Mouse (Mus musculus) liver, embryonic 15.5 days (tissue): ENCODE measurements at regions not wholly inside any gene's neighbourhood (a gene's known extent, or its start where the extent isn't known, plus 50 kb on each side); places are given as distances from the start of the nearest gene placed in this dataset.

Experiments used
- ATAC-seq: fragments of 200-750 bp; cut with Nextera tagmentation; 2 replicates; pipeline ENCODE4 v1.8.0; 2017; ENCODE audit warnings: moderate number of reproducible peaks, mild to moderate bottlenecking, moderate library complexity; ENCODE audit not compliant: insufficient read depth
- H3K27ac ChIP-seq: fragments of 300-500 bp; sonication (generic); replicated peaks from 2 replicates; pipeline ENCODE4 v1.5.1; 2015; ENCODE audit warnings: mild to moderate bottlenecking, inconsistent platforms
- H3K27me3 ChIP-seq: fragments of 300-500 bp; sonication (generic); 2 replicates; pipeline ENCODE4 v1.6.1; 2015; ENCODE audit warnings: mild to moderate bottlenecking, inconsistent platforms
- H3K36me3 ChIP-seq: fragments of 300-500 bp; sonication (generic); replicated peaks from 2 replicates; pipeline ENCODE4 v1.6.1; 2015; ENCODE audit warnings: moderate library complexity, mild to moderate bottlenecking, inconsistent platforms
- H3K4me1 ChIP-seq: fragments of 300-500 bp; sonication (generic); replicated peaks from 2 replicates; pipeline ENCODE4 v1.6.1; 2015; ENCODE audit warnings: inconsistent platforms
- H3K4me2 ChIP-seq: fragments of 300-500 bp; sonication (generic); 2 replicates; pipeline ENCODE4 v1.6.1; 2015; ENCODE audit warnings: moderate library complexity, mild to moderate bottlenecking, inconsistent platforms
- H3K4me3 ChIP-seq: fragments of 300-500 bp; sonication (generic); replicated peaks from 2 replicates; pipeline ENCODE4 v1.5.1; 2015; ENCODE audit warnings: mild to moderate bottlenecking, inconsistent platforms
- H3K9ac ChIP-seq: fragments of 300-500 bp; sonication (generic); 2 replicates; pipeline ENCODE4 v1.6.1; 2015; ENCODE audit warnings: moderate library complexity, mild to moderate bottlenecking, inconsistent platforms
- H3K9me3 ChIP-seq: fragments of 300-500 bp; sonication (generic); replicated peaks from 2 replicates; pipeline ENCODE4 v1.6.1; 2016; ENCODE audit warnings: inconsistent platforms
- WGBS: fragments of 180-500 bp; shearing (Covaris S2); methylation state at CpG from one replicate; pipeline ENCODE4 v1.1.7; 2015; ENCODE audit warnings: mixed read lengths; ENCODE audit not compliant: insufficient replicate concordance; 5-methylcytosine and 5-hydroxymethylcytosine counted together

- Histone ChIP-seq H3K27me3 (no peaks in the 10 kb centered on the region), H3K9me3 (no peaks in the 10 kb centered on the region), H3K36me3 (no peaks in the 10 kb centered on the region), H3K4me3 (no peak overlapping the region), H3K9ac (no peak overlapping the region), H3K4me1 (no peaks in the 10 kb centered on the region), H3K4me2 (no peak overlapping the region), H3K27ac (peak overlapping the region; percentile 65)
- 27% methylated on average over 13 of the region's 13 CpGs for WGBS
- no peak for ATAC-seq
Measured at GRCm38 (mm10) chr13:37642410-37643093, 135.6 kb upstream of the Rreb1 start.

GRCm38 (mm10) chr13:37644751-37645181 lies 133.4 kb upstream of the Rreb1 start:
- H3K27me3 ChIP-seq = no peaks in the 10 kb centered on the region
- no peak overlapping the region for H3K4me2 ChIP-seq
- H3K4me1 ChIP-seq = peaks cover 3% of the 10 kb centered on the region
- WGBS = 82% methylated on average over 8 of the region's 8 CpGs
- H3K36me3 ChIP-seq = no peaks in the 10 kb centered on the region
- no peaks in the 10 kb centered on the region for H3K9me3 ChIP-seq
- no peak overlapping the region for H3K4me3 ChIP-seq
- H3K27ac ChIP-seq = no peak overlapping the region
- H3K9ac ChIP-seq = no peak overlapping the region
- ATAC-seq = no peak

GRCm38 (mm10) chr13:37649467-37650080 lies 128.6 kb upstream of the Rreb1 start:
- no peak for ATAC-seq
- Histone ChIP-seq H3K9me3 (no peaks in the 10 kb centered on the region), H3K27me3 (no peaks in the 10 kb centered on the region), H3K9ac (no peak overlapping the region), H3K27ac (no peak overlapping the region), H3K36me3 (no peaks in the 10 kb centered on the region), H3K4me3 (no peak overlapping the region), H3K4me1 (peaks cover 11% of the 10 kb centered on the region), H3K4me2 (no peak overlapping the region)
- WGBS = 21% methylated on average over 9 of the region's 9 CpGs

GRCm38 (mm10) chr13:37651221-37651946 lies 126.8 kb upstream of the Rreb1 start:
- Histone ChIP-seq H3K9ac (no peak overlapping the region), H3K27ac (no peak overlapping the region), H3K4me2 (no peak overlapping the region), H3K4me1 (peaks cover 11% of the 10 kb centered on the region), H3K4me3 (no peak overlapping the region), H3K27me3 (no peaks in the 10 kb centered on the region), H3K9me3 (no peaks in the 10 kb centered on the region), H3K36me3 (no peaks in the 10 kb centered on the region)
- ATAC-seq = no peak
- WGBS = 75% methylated on average over 10 of the region's 10 CpGs

GRCm38 (mm10) chr13:37654651-37655050 lies 123.5 kb upstream of the Rreb1 start:
- H3K9me3 ChIP-seq = no peaks in the 10 kb centered on the region
- peaks cover 9% of the 10 kb centered on the region for H3K4me1 ChIP-seq
- H3K9ac ChIP-seq = no peak overlapping the region
- H3K27ac ChIP-seq = no peak overlapping the region
- no peaks in the 10 kb centered on the region for H3K27me3 ChIP-seq
- no peaks in the 10 kb centered on the region for H3K36me3 ChIP-seq
- no peak overlapping the region for H3K4me2 ChIP-seq
- WGBS = 40% methylated on average over 5 of the region's 5 CpGs
- H3K4me3 ChIP-seq = no peak overlapping the region
- ATAC-seq = no peak

- ATAC-seq = no peak
- Histone ChIP-seq H3K27me3 (no peaks in the 10 kb centered on the region), H3K27ac (peak overlapping the region; percentile 38), H3K36me3 (no peaks in the 10 kb centered on the region), H3K4me1 (no peaks in the 10 kb centered on the region), H3K9me3 (no peaks in the 10 kb centered on the region), H3K4me2 (peak overlapping the region; percentile 27), H3K4me3 (no peak overlapping the region), H3K9ac (no peak overlapping the region)
- 52% methylated on average over 16 of the region's 16 CpGs for WGBS
Measured at GRCm38 (mm10) chr13:37657248-37657647, 121.0 kb upstream of the Rreb1 start.

GRCm38 (mm10) chr13:37658034-37658433 lies 120.2 kb upstream of the Rreb1 start:
- 9% methylated on average over 2 of the region's 2 CpGs for WGBS
- H3K36me3 ChIP-seq = no peaks in the 10 kb centered on the region
- no peaks in the 10 kb centered on the region for H3K4me1 ChIP-seq
- H3K4me2 ChIP-seq = no peak overlapping the region
- H3K27ac ChIP-seq = peak overlapping the region; percentile 51
- no peak for ATAC-seq
- no peak overlapping the region for H3K9ac ChIP-seq
- no peaks in the 10 kb centered on the region for H3K9me3 ChIP-seq
- H3K4me3 ChIP-seq = no peak overlapping the region
- no peaks in the 10 kb centered on the region for H3K27me3 ChIP-seq

- no peak for ATAC-seq
Measured at GRCm38 (mm10) chr13:37658519-37658918, 119.7 kb upstream of the Rreb1 start.

GRCm38 (mm10) chr13:37660083-37660482 lies 118.1 kb upstream of the Rreb1 start:
- H3K9me3 ChIP-seq = no peaks in the 10 kb centered on the region
- no peak for ATAC-seq
- WGBS = 28% methylated on average over 4 of the region's 4 CpGs

More at GRCm38 (mm10) chr13:37658519-37658918, 119.7 kb upstream of the Rreb1 start:
- Histone ChIP-seq H3K4me3 (no peak overlapping the region), H3K4me2 (no peak overlapping the region), H3K27ac (no peak overlapping the region), H3K27me3 (no peaks in the 10 kb centered on the region), H3K36me3 (no peaks in the 10 kb centered on the region), H3K9ac (no peak overlapping the region), H3K9me3 (no peaks in the 10 kb centered on the region), H3K4me1 (no peaks in the 10 kb centered on the region)
- 39% methylated on average over 6 of the region's 6 CpGs for WGBS

GRCm38 (mm10) chr13:37660668-37661067 lies 117.5 kb upstream of the Rreb1 start:
- Histone ChIP-seq H3K4me2 (no peak overlapping the region), H3K4me3 (no peak overlapping the region), H3K27ac (no peak overlapping the region), H3K27me3 (no peaks in the 10 kb centered on the region), H3K4me1 (peaks cover 2% of the 10 kb centered on the region; the same call in 1 of the 2 replicates), H3K36me3 (no peaks in the 10 kb centered on the region), H3K9me3 (no peaks in the 10 kb centered on the region), H3K9ac (no peak overlapping the region)
- ATAC-seq = no peak

More at GRCm38 (mm10) chr13:37660083-37660482, 118.1 kb upstream of the Rreb1 start:
- H3K9ac ChIP-seq = no peak overlapping the region
- no peaks in the 10 kb centered on the region for H3K4me1 ChIP-seq
- no peaks in the 10 kb centered on the region for H3K27me3 ChIP-seq
- no peak overlapping the region for H3K27ac ChIP-seq
- H3K4me3 ChIP-seq = no peak overlapping the region
- no peaks in the 10 kb centered on the region for H3K36me3 ChIP-seq
- no peak overlapping the region for H3K4me2 ChIP-seq

- H3K27me3 ChIP-seq = 0 out of 2 replicates have a peak, but pooled peaks cover 3% of the 10 kb centered on the region
- 49% methylated on average over 2 of the region's 2 CpGs for WGBS
- peaks cover 17% of the 10 kb centered on the region for H3K4me1 ChIP-seq
- no peak overlapping the region for H3K4me2 ChIP-seq
- ATAC-seq = no peak
- H3K9me3 ChIP-seq = no peaks in the 10 kb centered on the region
- H3K27ac ChIP-seq = no peak overlapping the region
- H3K4me3 ChIP-seq = no peak overlapping the region
- no peak overlapping the region for H3K9ac ChIP-seq
- no peaks in the 10 kb centered on the region for H3K36me3 ChIP-seq
Measured at GRCm38 (mm10) chr13:37664116-37664515, 114.1 kb upstream of the Rreb1 start.
